Comparison of ENCODE assay signal across 22 mouse cellular contexts in genomic region chrX:7057056-7057455, GRCm38 (mm10). TPM values are rescaled to one million over a fixed set of nuclear protein-coding genes. Genes with fewer than 3 reads are reported as not detected.
"Had no signal": no experiment of that assay in that cellular context is flagged by ENCODE, and none has a peak within 500 bp of the region (broad histone marks: within the 10 kb centered on the region; RNA-seq: fewer than 3 reads in every experiment).

No protein-coding gene starts in this region.

- H3K36me3 ChIP-seq: kidney, embryonic 15.5 days; limb, embryonic 10.5 days; midbrain, embryonic 10.5 days; midbrain, embryonic 15.5 days; neural tube, embryonic 12.5 days had no signal

- ATAC-seq: intestine, embryonic 16.5 days; lung, postnatal 0 days; midbrain, embryonic 15.5 days had no signal

- H3K4me3 ChIP-seq: kidney, embryonic 15.5 days; left cerebral cortex, adult 2 months; limb, embryonic 10.5 days; midbrain, embryonic 10.5 days; midbrain, embryonic 15.5 days; neural tube, embryonic 12.5 days had no signal

- H3K27ac ChIP-seq: kidney, embryonic 15.5 days; left cerebral cortex, adult 2 months; limb, embryonic 10.5 days; midbrain, embryonic 10.5 days; midbrain, embryonic 15.5 days; neural tube, embryonic 12.5 days had no signal

- H3K27me3 ChIP-seq: kidney, embryonic 15.5 days; midbrain, embryonic 15.5 days; neural tube, embryonic 12.5 days had no signal

- H3K4me2 ChIP-seq: kidney, embryonic 15.5 days; midbrain, embryonic 15.5 days; neural tube, embryonic 12.5 days had no signal

- H3K4me1 ChIP-seq: kidney, embryonic 15.5 days; limb, embryonic 10.5 days; midbrain, embryonic 10.5 days; midbrain, embryonic 15.5 days; neural tube, embryonic 12.5 days had no signal

- H3K9me3 ChIP-seq: kidney, embryonic 15.5 days; limb, embryonic 10.5 days; midbrain, embryonic 10.5 days; midbrain, embryonic 15.5 days; neural tube, embryonic 12.5 days had no signal

- H3K9ac ChIP-seq: kidney, embryonic 15.5 days; midbrain, embryonic 15.5 days; neural tube, embryonic 12.5 days had no signal

- DNase-seq: kidney, adult 2 months; kidney, postnatal 25 days; lung, adult 2 months; lung, postnatal 4 days; retina, postnatal 1 day; right cerebral cortex, postnatal 4 days had no signal

RNA-seq across cellular contexts. Expression of gene Akap4, which starts 10.3 kb away (rescaled TPM):
- total RNA-seq: layer of hippocampus, postnatal 25 days; left cerebral cortex, adult 2 months; left cerebral cortex, postnatal 14 days; megakaryocyte, adult 5-6 weeks; neutrophil, adult 5-6 weeks had no signal
- polyA plus RNA-seq: intestine, embryonic 16.5 days; kidney, embryonic 15.5 days; limb, embryonic 10.5 days; limb, embryonic 14.5 days; lung, adult 2 months; lung, postnatal 0 days; midbrain, embryonic 10.5 days; midbrain, embryonic 15.5 days; neural tube, embryonic 12.5 days; spleen, adult 2 months; stomach, embryonic 16.5 days had no signal

RNA-seq across cellular contexts. Expression of gene Ccnb3, which starts 15.6 kb away (rescaled TPM):
- total RNA-seq: layer of hippocampus, postnatal 25 days; left cerebral cortex, adult 2 months; left cerebral cortex, postnatal 14 days; megakaryocyte, adult 5-6 weeks; monocyte, adult 5-6 weeks; neutrophil, adult 5-6 weeks had no signal
- polyA plus RNA-seq: intestine, embryonic 16.5 days; kidney, adult 2 months; kidney, embryonic 15.5 days; limb, embryonic 10.5 days; lung, adult 2 months; lung, postnatal 0 days; midbrain, embryonic 15.5 days; neural tube, embryonic 12.5 days; spleen, adult 2 months had no signal
